Mouse (Mus musculus): ENCODE data around the gene Cnih2. TPM values are rescaled to one million over a fixed set of nuclear protein-coding genes. Genes with fewer than 3 reads are reported as not detected.

The Cnih2 gene
- polyA plus RNA-seq, 1 experiment from 2014 or later = 8.4 TPM

GRCm38 (mm10) chr19:5067867-5068569 lies 30.3 kb downstream of the Cnih2 start, which contains the start of gene Cd248:
Cd248 (plus strand) TSS chr19:5068078.
- Histone ChIP-seq H3K4me2 (peak within 1 kb of the TSS; percentile 94), H3K9me3 (replicated peaks; ENCODE audit: control insufficient read depth, low read length) (no peaks in the 10 kb centered on the region), H3K27ac (ENCODE audit: low read depth, low read length) (peak within 1 kb of the TSS; percentile 85), H3K36me3 (ENCODE audit: control insufficient read depth, insufficient read depth, low read length) (no peaks in the 10 kb centered on the region), H3K4me1 (ENCODE audit: control insufficient read depth, insufficient read depth, low read length) (peaks cover 44% of the 10 kb centered on the region), H3K9ac (ENCODE audit: low read depth, low read length) (peak within 1 kb of the TSS; percentile 71), H3K4me3 (ENCODE audit: low read depth, low read length) (peak within 1 kb of the TSS; percentile 58), H3K27me3 (ENCODE audit: control insufficient read depth, insufficient read depth, low read length) (peaks cover 13% of the 10 kb centered on the region)
- 1% methylated on average over 50 of the region's 56 CpGs for WGBS (ENCODE audit: insufficient replicate concordance)
- peak; percentile 46 for ATAC-seq (replicated peaks; ENCODE audit: insufficient number of reproducible peaks, low FRiP score, low TSS enrichment)

GRCm38 (mm10) chr19:5067040-5067799 lies 31.1 kb downstream of the Cnih2 start:
- peak overlapping the region; percentile 85 for H3K27ac ChIP-seq (ENCODE audit: low read depth, low read length)
- H3K4me2 ChIP-seq = peak overlapping the region; percentile 94
- H3K9me3 ChIP-seq (replicated peaks; ENCODE audit: control insufficient read depth, low read length) = no peaks in the 10 kb centered on the region
- H3K4me1 ChIP-seq (ENCODE audit: control insufficient read depth, insufficient read depth, low read length) = peaks cover 39% of the 10 kb centered on the region
- no peak for ATAC-seq (replicated peaks; ENCODE audit: insufficient number of reproducible peaks, low FRiP score, low TSS enrichment)
- H3K36me3 ChIP-seq (ENCODE audit: control insufficient read depth, insufficient read depth, low read length) = no peaks in the 10 kb centered on the region
- H3K4me3 ChIP-seq (ENCODE audit: low read depth, low read length) = peak overlapping the region; percentile 58
- H3K9ac ChIP-seq (ENCODE audit: low read depth, low read length) = peak overlapping the region; percentile 71; the same call in 1 of the 2 replicates
- WGBS (ENCODE audit: insufficient replicate concordance) = 1% methylated on average over 15 of the region's 15 CpGs
- peaks cover 13% of the 10 kb centered on the region for H3K27me3 ChIP-seq (ENCODE audit: control insufficient read depth, insufficient read depth, low read length)

GRCm38 (mm10) chr19:5065104-5065503 lies 33.2 kb downstream of the Cnih2 start:
- no peaks in the 10 kb centered on the region for H3K36me3 ChIP-seq (ENCODE audit: control insufficient read depth, insufficient read depth, low read length)
- peaks cover 44% of the 10 kb centered on the region for H3K4me1 ChIP-seq (ENCODE audit: control insufficient read depth, insufficient read depth, low read length)
- 0 out of 2 replicates have a peak overlapping the region, but pooled peaks have one; percentile 35 for H3K27ac ChIP-seq (ENCODE audit: low read depth, low read length)
- 64% methylated on average over 7 of the region's 7 CpGs for WGBS (ENCODE audit: insufficient replicate concordance)
- ATAC-seq (replicated peaks; ENCODE audit: insufficient number of reproducible peaks, low FRiP score, low TSS enrichment) = no peak
- no peaks in the 10 kb centered on the region for H3K9me3 ChIP-seq (replicated peaks; ENCODE audit: control insufficient read depth, low read length)
- H3K4me3 ChIP-seq (ENCODE audit: low read depth, low read length) = no peak overlapping the region
- H3K4me2 ChIP-seq = no peak overlapping the region
- H3K9ac ChIP-seq (ENCODE audit: low read depth, low read length) = 0 out of 2 replicates have a peak overlapping the region, but pooled peaks have one; percentile 16
- H3K27me3 ChIP-seq (ENCODE audit: control insufficient read depth, insufficient read depth, low read length) = peaks cover 13% of the 10 kb centered on the region

- no peak overlapping the region for H3K4me3 ChIP-seq (ENCODE audit: low read depth, low read length)
Observed at GRCm38 (mm10) chr19:5062446-5062845, 35.9 kb downstream of the Cnih2 start.

GRCm38 (mm10) chr19:5062041-5062440 lies 36.3 kb downstream of the Cnih2 start:
- Histone ChIP-seq H3K4me2 (no peak overlapping the region), H3K27ac (ENCODE audit: low read depth, low read length) (no peak overlapping the region), H3K9ac (ENCODE audit: low read depth, low read length) (no peak overlapping the region), H3K27me3 (ENCODE audit: control insufficient read depth, insufficient read depth, low read length) (no peaks in the 10 kb centered on the region), H3K4me1 (ENCODE audit: control insufficient read depth, insufficient read depth, low read length) (peaks cover 44% of the 10 kb centered on the region), H3K9me3 (replicated peaks; ENCODE audit: control insufficient read depth, low read length) (no peaks in the 10 kb centered on the region), H3K4me3 (ENCODE audit: low read depth, low read length) (no peak overlapping the region), H3K36me3 (ENCODE audit: control insufficient read depth, insufficient read depth, low read length) (no peaks in the 10 kb centered on the region)
- ATAC-seq (replicated peaks; ENCODE audit: insufficient number of reproducible peaks, low FRiP score, low TSS enrichment) = no peak
- 80% methylated on average over 5 of the region's 5 CpGs for WGBS (ENCODE audit: insufficient replicate concordance)

More at GRCm38 (mm10) chr19:5062446-5062845, 35.9 kb downstream of the Cnih2 start:
- Histone ChIP-seq H3K4me1 (ENCODE audit: control insufficient read depth, insufficient read depth, low read length) (peaks cover 48% of the 10 kb centered on the region), H3K9ac (ENCODE audit: low read depth, low read length) (no peak overlapping the region), H3K9me3 (replicated peaks; ENCODE audit: control insufficient read depth, low read length) (no peaks in the 10 kb centered on the region), H3K27ac (ENCODE audit: low read depth, low read length) (no peak overlapping the region), H3K27me3 (ENCODE audit: control insufficient read depth, insufficient read depth, low read length) (no peaks in the 10 kb centered on the region), H3K36me3 (ENCODE audit: control insufficient read depth, insufficient read depth, low read length) (no peaks in the 10 kb centered on the region), H3K4me2 (no peak overlapping the region)
- WGBS (ENCODE audit: insufficient replicate concordance) = 58% methylated on average over 6 of the region's 6 CpGs
- ATAC-seq (replicated peaks; ENCODE audit: insufficient number of reproducible peaks, low FRiP score, low TSS enrichment) = no peak

GRCm38 (mm10) chr19:5060365-5061330 lies 37.7 kb downstream of the Cnih2 start:
- peak overlapping the region; percentile 50 for H3K27ac ChIP-seq (ENCODE audit: low read depth, low read length)
- H3K9ac ChIP-seq (ENCODE audit: low read depth, low read length) = no peak overlapping the region
- peaks cover 43% of the 10 kb centered on the region for H3K4me1 ChIP-seq (ENCODE audit: control insufficient read depth, insufficient read depth, low read length)
- H3K27me3 ChIP-seq (ENCODE audit: control insufficient read depth, insufficient read depth, low read length) = no peaks in the 10 kb centered on the region
- no peak overlapping the region for H3K4me2 ChIP-seq
- 32% methylated on average over 5 of the region's 5 CpGs for WGBS (ENCODE audit: insufficient replicate concordance)
- H3K9me3 ChIP-seq (replicated peaks; ENCODE audit: control insufficient read depth, low read length) = no peaks in the 10 kb centered on the region
- no peak overlapping the region for H3K4me3 ChIP-seq (ENCODE audit: low read depth, low read length)
- ATAC-seq (replicated peaks; ENCODE audit: insufficient number of reproducible peaks, low FRiP score, low TSS enrichment) = no peak
- no peaks in the 10 kb centered on the region for H3K36me3 ChIP-seq (ENCODE audit: control insufficient read depth, insufficient read depth, low read length)

- no peak overlapping the region for H3K4me3 ChIP-seq (ENCODE audit: low read depth, low read length)
- 0 out of 2 replicates have a peak, but pooled peaks have one; percentile 14 for ATAC-seq (replicated peaks; ENCODE audit: insufficient number of reproducible peaks, low FRiP score, low TSS enrichment)
- peak overlapping the region; percentile 7 for H3K27ac ChIP-seq (ENCODE audit: low read depth, low read length)
- no peaks in the 10 kb centered on the region for H3K36me3 ChIP-seq (ENCODE audit: control insufficient read depth, insufficient read depth, low read length)
- peak overlapping the region; percentile 49 for H3K9ac ChIP-seq (ENCODE audit: low read depth, low read length)
- H3K27me3 ChIP-seq (ENCODE audit: control insufficient read depth, insufficient read depth, low read length) = 0 out of 2 replicates have a peak, but pooled peaks cover 4% of the 10 kb centered on the region
- H3K4me2 ChIP-seq = peak overlapping the region; percentile 32
- H3K9me3 ChIP-seq (replicated peaks; ENCODE audit: control insufficient read depth, low read length) = no peaks in the 10 kb centered on the region
- WGBS (ENCODE audit: insufficient replicate concordance) = 4% methylated on average over 10 of the region's 10 CpGs
- H3K4me1 ChIP-seq (ENCODE audit: control insufficient read depth, insufficient read depth, low read length) = peaks cover 35% of the 10 kb centered on the region
Observed at GRCm38 (mm10) chr19:5058801-5059771, 39.2 kb downstream of the Cnih2 start.

Measured in heart, embryonic 11.5 days (tissue).